Mouse (Mus musculus) liver, embryonic 14.5 days (tissue): ENCODE measurements around the gene Gpr146. TPM values are rescaled to one million over a fixed set of nuclear protein-coding genes. Genes with fewer than 3 reads are reported as not detected.
A peak's percentile ranks its signal among the peaks of the same experiment; 100 is the strongest.

ENCODE experiments used
- ATAC-seq: fragments of 200-750 bp; cut with Nextera tagmentation; 2 replicates; pipeline ENCODE4 v1.8.0; 2017; ENCODE audit warnings: moderate number of reproducible peaks, mild to moderate bottlenecking, moderate library complexity; ENCODE audit not compliant: insufficient read depth
- DNase-seq, 3 experiments: peaks; one replicate each; pipeline ENCODE4 v3.0.0-alpha.2; 2012 to 2013; ENCODE audit warnings: low read depth in 3 of 3, low spot score in 3 of 3
- H3K27ac ChIP-seq: fragments of 300-500 bp; sonication (generic); 2 replicates; pipeline ENCODE4 v1.5.1; 2014; ENCODE audit warnings: moderate library complexity, mild to moderate bottlenecking, control low read depth, inconsistent platforms
- H3K27me3 ChIP-seq: fragments of 300-500 bp; sonication (generic); 2 replicates; pipeline ENCODE4 v1.6.1; 2014; ENCODE audit warnings: mild to moderate bottlenecking, low read length, moderate library complexity; ENCODE audit not compliant: control insufficient read depth, insufficient read depth
- H3K36me3 ChIP-seq: fragments of 300-500 bp; sonication (generic); replicated peaks from 2 replicates; pipeline ENCODE4 v1.6.1; 2014; ENCODE audit warnings: low read depth; ENCODE audit not compliant: control insufficient read depth, insufficient read depth
- H3K4me1 ChIP-seq, 2 experiments: fragments of 200-500 bp in 1 of 2; fragments of 300-500 bp in 1 of 2; sonication (generic) in 1 of 2; replicated peaks; 2 replicates each; pipeline ENCODE4 v1.6.1; 2012 to 2014; ENCODE audit warnings: antibody characterized with exemption in 1 of 2, inconsistent platforms in 1 of 2, low read length in 1 of 2; ENCODE audit not compliant: control insufficient read depth in 2 of 2, insufficient read depth in 2 of 2
- H3K4me2 ChIP-seq: fragments of 300-500 bp; sonication (generic); 2 replicates; pipeline ENCODE4 v1.6.1; 2014; ENCODE audit warnings: low read depth, mild to moderate bottlenecking, control low read depth, moderate library complexity
- H3K4me3 ChIP-seq, 2 experiments: fragments of 200-500 bp in 1 of 2; fragments of 300-500 bp in 1 of 2; sonication (generic) in 1 of 2; 2 replicates each; pipeline ENCODE4 v1.5.1; 2012 to 2014; ENCODE audit warnings: low read depth in 2 of 2, low read length in 2 of 2, mild to moderate bottlenecking in 2 of 2, control low read depth in 1 of 2, inconsistent platforms in 1 of 2, moderate library complexity in 1 of 2; ENCODE audit not compliant: insufficient read depth in 1 of 2
- H3K9ac ChIP-seq: fragments of 300-500 bp; sonication (generic); replicated peaks from 2 replicates; pipeline ENCODE4 v1.6.1; 2014; ENCODE audit warnings: mild to moderate bottlenecking, control low read depth, moderate library complexity
- H3K9me3 ChIP-seq: fragments of 300-500 bp; sonication (generic); 2 replicates; pipeline ENCODE4 v1.6.1; 2016; ENCODE audit warnings: low read length, mixed read lengths; ENCODE audit not compliant: control insufficient read depth
- CTCF ChIP-seq: IDR thresholded peaks from 2 replicates; pipeline ENCODE4 v1.5.1; 2016; ENCODE audit warnings: antibody characterized with exemption, low read depth, control low read depth
- EP300 ChIP-seq: IDR thresholded peaks from 2 replicates; pipeline ENCODE4 v1.6.1; 2016; ENCODE audit warnings: antibody characterized with exemption, low read depth
- WGBS: fragments of 180-500 bp; shearing (Covaris S2); extraction: QIAGEN DNeasy Blood & Tissue Kit; methylation state at CpG from one replicate; pipeline ENCODE4 v1.1.7; 2014; ENCODE audit not compliant: insufficient replicate concordance; 5-methylcytosine and 5-hydroxymethylcytosine counted together
- polyA plus RNA-seq, 2 experiments: library from polyadenylated mRNA; depleted of rRNA in 1 of 2; stranded (reverse) in 1 of 2; unstranded in 1 of 2; fragments of >200 nt; fragmentation: Nextera tagmentation in 1 of 2; extraction: Ambion mirVana in 1 of 2; gene quantifications; 2 replicates each; pipeline versions ENCODE4 v1.2.1 to v1.2.3; 2012 to 2014

Gene Gpr146
- polyA plus RNA-seq, 2 experiments, result 14.6 to 18.4 TPM

- Histone ChIP-seq H3K27me3 (no peaks in the 10 kb centered on the region), H3K27ac (no peak overlapping the region; the same call in 1 of the 2 replicates), H3K4me1 (peaks cover 24 to 63% of the 10 kb centered on the region in 2 experiments), H3K9ac (no peak overlapping the region), H3K36me3 (no peaks in the 10 kb centered on the region), H3K4me3 (no peak overlapping the region), H3K4me2 (no peak overlapping the region), H3K9me3 (no peaks in the 10 kb centered on the region)
- ATAC-seq, result no peak
- 74% methylated on average over 11 of the region's 11 CpGs for WGBS
- no peak for DNase-seq
- TF ChIP-seq EP300 (no peak), CTCF (no peak)
These were observed 8.7 kb upstream of the Gpr146 start for GRCm38 (mm10) chr5:139368638-139369320.

GRCm38 (mm10) chr5:139370336-139370735 is 7.2 kb upstream of the Gpr146 start:
- H3K27me3 ChIP-seq, result no peaks in the 10 kb centered on the region
- no peak for DNase-seq
- ATAC-seq, result no peak
- no peak overlapping the region for H3K4me3 ChIP-seq
- H3K36me3 ChIP-seq, result no peaks in the 10 kb centered on the region
- peak overlapping the region; percentile 97 for H3K4me2 ChIP-seq
- H3K27ac ChIP-seq, result no peak overlapping the region
- WGBS, result 60% methylated on average over 6 of the region's 6 CpGs
- H3K9me3 ChIP-seq, result no peaks in the 10 kb centered on the region
- no peak overlapping the region for H3K9ac ChIP-seq
- TF ChIP-seq CTCF (no peak), EP300 (no peak)
- H3K4me1 ChIP-seq, result peaks cover 34 to 65% of the 10 kb centered on the region in 2 experiments

- no peaks in the 10 kb centered on the region for H3K27me3 ChIP-seq
- H3K4me1 ChIP-seq, result peaks cover 34 to 70% of the 10 kb centered on the region in 2 experiments
- H3K4me2 ChIP-seq, result peak overlapping the region; percentile 97
- peak overlapping the region; percentile 94 for H3K9ac ChIP-seq
- no peaks in the 10 kb centered on the region for H3K9me3 ChIP-seq
- no peak for TF ChIP-seq EP300
- ATAC-seq (no peak), DNase-seq (no peak)
- WGBS, result 58% methylated on average over 5 of the region's 5 CpGs
- peak overlapping the region; percentile 83 for H3K27ac ChIP-seq
- H3K4me3 ChIP-seq, result peak overlapping the region; percentile 54 to 59; a peak in 3 of 4 replicates
- H3K36me3 ChIP-seq, result no peaks in the 10 kb centered on the region
These were observed 6.4 kb upstream of the Gpr146 start for GRCm38 (mm10) chr5:139371118-139371517.

GRCm38 (mm10) chr5:139371631-139372401 is 5.7 kb upstream of the Gpr146 start:
- Histone ChIP-seq H3K36me3 (no peaks in the 10 kb centered on the region), H3K27me3 (no peaks in the 10 kb centered on the region), H3K4me2 (peak overlapping the region; percentile 97), H3K27ac (peak overlapping the region; percentile 83), H3K9me3 (no peaks in the 10 kb centered on the region), H3K9ac (peak overlapping the region; percentile 94), H3K4me1 (peaks cover 34 to 67% of the 10 kb centered on the region in 2 experiments), H3K4me3 (peak overlapping the region; percentile 54 to 59)
- peak; percentile 82 to 87 (median 85) for DNase-seq
- TF ChIP-seq EP300, result peak; percentile 50
- peak; percentile 40 for TF ChIP-seq CTCF
- ATAC-seq, result peak; percentile 90
- WGBS, result 2% methylated on average over 39 of the region's 39 CpGs

- DNase-seq, result no peak
- Histone ChIP-seq H3K4me2 (no peak overlapping the region), H3K4me1 (peaks cover 47 to 71% of the 10 kb centered on the region in 2 experiments), H3K4me3 (no peak overlapping the region), H3K36me3 (no peaks in the 10 kb centered on the region), H3K27ac (peak overlapping the region; percentile 32; the same call in 1 of the 2 replicates), H3K9ac (no peak overlapping the region), H3K27me3 (no peaks in the 10 kb centered on the region), H3K9me3 (no peaks in the 10 kb centered on the region)
- TF ChIP-seq EP300 (no peak), CTCF (0 out of 2 replicates have a peak, but pooled peaks have one; percentile 4)
- ATAC-seq, result no peak
- WGBS, result 43% methylated on average over 3 of the region's 3 CpGs
These were observed 4.4 kb upstream of the Gpr146 start for GRCm38 (mm10) chr5:139373126-139373525.
